Mouse (Mus musculus) limb, embryonic 15.5 days (tissue): ENCODE results near the gene Fntb. TPM values are rescaled to one million over a fixed set of nuclear protein-coding genes. Genes with fewer than 3 reads are reported as not detected.

ENCODE experiments used
- ATAC-seq: fragments of 200-750 bp; cut with Nextera tagmentation; 2 replicates; pipeline ENCODE4 v1.8.0; 2017; ENCODE audit warnings: low read depth, moderate TSS enrichment; ENCODE audit not compliant: insufficient number of reproducible peaks, low FRiP score, low TSS enrichment
- H3K27ac ChIP-seq: fragments of 300-500 bp; sonication (generic); 2 replicates; pipeline ENCODE4 v1.5.1; 2015; ENCODE audit warnings: moderate library complexity, mild to moderate bottlenecking, inconsistent platforms
- H3K27me3 ChIP-seq: fragments of 300-500 bp; sonication (generic); 2 replicates; pipeline ENCODE4 v1.6.1; 2015; ENCODE audit warnings: inconsistent platforms
- H3K36me3 ChIP-seq: fragments of 300-500 bp; sonication (generic); 2 replicates; pipeline ENCODE4 v1.6.1; 2015; ENCODE audit warnings: inconsistent platforms
- H3K4me1 ChIP-seq: fragments of 300-500 bp; sonication (generic); 2 replicates; pipeline ENCODE4 v1.6.1; 2015; ENCODE audit warnings: inconsistent platforms
- H3K4me2 ChIP-seq: fragments of 300-500 bp; sonication (generic); 2 replicates; pipeline ENCODE4 v1.6.1; 2015; ENCODE audit warnings: mild to moderate bottlenecking, inconsistent platforms
- H3K4me3 ChIP-seq: fragments of 300-500 bp; sonication (generic); 2 replicates; pipeline ENCODE4 v1.5.1; 2015; ENCODE audit warnings: mild to moderate bottlenecking, inconsistent platforms
- H3K9ac ChIP-seq: fragments of 300-500 bp; sonication (generic); 2 replicates; pipeline ENCODE4 v1.6.1; 2015; ENCODE audit warnings: inconsistent platforms
- H3K9me3 ChIP-seq: fragments of 300-500 bp; sonication (generic); 2 replicates; pipeline ENCODE4 v1.6.1; 2016; ENCODE audit warnings: inconsistent platforms
- WGBS: fragments of 180-500 bp; shearing (Covaris S2); methylation state at CpG from one replicate; pipeline ENCODE4 v1.1.7; 2015; 5-methylcytosine and 5-hydroxymethylcytosine counted together
- polyA plus RNA-seq: library from polyadenylated mRNA; unstranded; fragments of >200 nt; fragmentation: Nextera tagmentation; extraction: Ambion mirVana; gene quantifications from 2 replicates; pipeline ENCODE4 v1.2.1, GENCODE M21; 2015

Fntb gene
- polyA plus RNA-seq, 1 experiment from 2014 or later = 47.7 TPM

- Histone ChIP-seq H3K9ac (no peak overlapping the region), H3K9me3 (no peaks in the 10 kb centered on the region), H3K36me3 (no peaks in the 10 kb centered on the region), H3K4me1 (no peaks in the 10 kb centered on the region), H3K4me2 (no peak overlapping the region), H3K4me3 (no peak overlapping the region), H3K27ac (no peak overlapping the region), H3K27me3 (no peaks in the 10 kb centered on the region)
- no peak for ATAC-seq
- WGBS = 77% methylated on average over 5 of the region's 5 CpGs
Measured at GRCm38 (mm10) chr12:76798008-76798720, 32.8 kb downstream of the Fntb start.

- H3K4me1 ChIP-seq = no peaks in the 10 kb centered on the region
- H3K4me3 ChIP-seq = no peak overlapping the region
- H3K36me3 ChIP-seq = no peaks in the 10 kb centered on the region
- H3K27ac ChIP-seq = no peak overlapping the region
- H3K9ac ChIP-seq = no peak overlapping the region
- no peaks in the 10 kb centered on the region for H3K27me3 ChIP-seq
- H3K9me3 ChIP-seq = no peaks in the 10 kb centered on the region
- no peak for ATAC-seq
- H3K4me2 ChIP-seq = no peak overlapping the region
- 91% methylated on average over 10 of the region's 10 CpGs for whole genome bisulfite sequencing
Measured at GRCm38 (mm10) chr12:76803028-76803427, 37.6 kb downstream of the Fntb start.

GRCm38 (mm10) chr12:76803700-76804252 lies 38.4 kb downstream of the Fntb start:
- Histone ChIP-seq H3K9ac (no peak overlapping the region), H3K27me3 (no peaks in the 10 kb centered on the region), H3K9me3 (no peaks in the 10 kb centered on the region), H3K36me3 (no peaks in the 10 kb centered on the region), H3K4me3 (no peak overlapping the region), H3K27ac (no peak overlapping the region), H3K4me2 (no peak overlapping the region), H3K4me1 (no peaks in the 10 kb centered on the region)
- ATAC-seq = no peak
- 49% methylated on average over 7 of the region's 7 CpGs for WGBS

GRCm38 (mm10) chr12:76805056-76805811 lies 39.8 kb downstream of the Fntb start:
- Histone ChIP-seq H3K4me2 (no peak overlapping the region), H3K4me1 (no peaks in the 10 kb centered on the region), H3K27me3 (no peaks in the 10 kb centered on the region), H3K36me3 (no peaks in the 10 kb centered on the region), H3K4me3 (no peak overlapping the region), H3K9ac (no peak overlapping the region), H3K9me3 (no peaks in the 10 kb centered on the region), H3K27ac (no peak overlapping the region)
- 89% methylated on average over 10 of the region's 10 CpGs for WGBS
- ATAC-seq = no peak

- WGBS = 75% methylated on average over 10 of the region's 10 CpGs
- Histone ChIP-seq H3K4me3 (no peak overlapping the region), H3K27me3 (no peaks in the 10 kb centered on the region), H3K9me3 (no peaks in the 10 kb centered on the region), H3K4me2 (no peak overlapping the region), H3K36me3 (no peaks in the 10 kb centered on the region), H3K4me1 (no peaks in the 10 kb centered on the region), H3K27ac (no peak overlapping the region), H3K9ac (no peak overlapping the region)
- no peak for ATAC-seq
Measured at GRCm38 (mm10) chr12:76807796-76808195, 42.4 kb downstream of the Fntb start.

GRCm38 (mm10) chr12:76810491-76810890 lies 45.1 kb downstream of the Fntb start:
- no peaks in the 10 kb centered on the region for H3K9me3 ChIP-seq
- no peak overlapping the region for H3K9ac ChIP-seq
- no peak overlapping the region for H3K4me3 ChIP-seq
- H3K4me1 ChIP-seq = no peaks in the 10 kb centered on the region
- no peaks in the 10 kb centered on the region for H3K36me3 ChIP-seq
- no peak for ATAC-seq
- WGBS = 90% methylated on average over 5 of the region's 5 CpGs
- H3K27me3 ChIP-seq = no peaks in the 10 kb centered on the region
- H3K27ac ChIP-seq = no peak overlapping the region
- H3K4me2 ChIP-seq = no peak overlapping the region

GRCm38 (mm10) chr12:76811006-76811405 lies 45.6 kb downstream of the Fntb start:
- Histone ChIP-seq H3K9ac (no peak overlapping the region), H3K9me3 (no peaks in the 10 kb centered on the region), H3K4me1 (no peaks in the 10 kb centered on the region), H3K27me3 (no peaks in the 10 kb centered on the region), H3K4me2 (no peak overlapping the region), H3K36me3 (no peaks in the 10 kb centered on the region), H3K4me3 (no peak overlapping the region), H3K27ac (no peak overlapping the region)
- no peak for ATAC-seq
- 96% methylated on average over 4 of the region's 4 CpGs for WGBS

GRCm38 (mm10) chr12:76813543-76813942 lies 48.2 kb downstream of the Fntb start:
- Histone ChIP-seq H3K4me1 (peaks cover 14% of the 10 kb centered on the region), H3K4me3 (no peak overlapping the region), H3K4me2 (no peak overlapping the region), H3K27me3 (no peaks in the 10 kb centered on the region), H3K9me3 (no peaks in the 10 kb centered on the region), H3K9ac (no peak overlapping the region), H3K27ac (no peak overlapping the region), H3K36me3 (no peaks in the 10 kb centered on the region)
- 74% methylated on average over 10 of the region's 10 CpGs for WGBS
- no peak for ATAC-seq

GRCm38 (mm10) chr12:76814120-76814519 lies 48.7 kb downstream of the Fntb start:
- Histone ChIP-seq H3K9ac (no peak overlapping the region), H3K36me3 (no peaks in the 10 kb centered on the region), H3K4me1 (peaks cover 17% of the 10 kb centered on the region), H3K4me3 (no peak overlapping the region), H3K27ac (no peak overlapping the region), H3K27me3 (no peaks in the 10 kb centered on the region), H3K4me2 (no peak overlapping the region), H3K9me3 (no peaks in the 10 kb centered on the region)
- no peak for ATAC-seq
- 87% methylated on average over 2 of the region's 2 CpGs for WGBS

- H3K9ac ChIP-seq = no peak overlapping the region
- no peak overlapping the region for H3K27ac ChIP-seq
- H3K4me2 ChIP-seq = no peak overlapping the region
- no peaks in the 10 kb centered on the region for H3K9me3 ChIP-seq
- no peak for ATAC-seq
- H3K4me1 ChIP-seq = peaks cover 41% of the 10 kb centered on the region
- WGBS = 33% methylated on average over 4 of the region's 4 CpGs
- no peak overlapping the region for H3K4me3 ChIP-seq
- peaks cover 5% of the 10 kb centered on the region; the same call in 1 of the 2 replicates for H3K27me3 ChIP-seq
- H3K36me3 ChIP-seq = no peaks in the 10 kb centered on the region
Measured at GRCm38 (mm10) chr12:76816720-76817119, 51.3 kb downstream of the Fntb start.

- Histone ChIP-seq H3K27me3 (peaks cover 5% of the 10 kb centered on the region; the same call in 1 of the 2 replicates), H3K4me1 (peaks cover 43% of the 10 kb centered on the region), H3K9me3 (no peaks in the 10 kb centered on the region), H3K36me3 (no peaks in the 10 kb centered on the region), H3K9ac (no peak overlapping the region), H3K4me2 (no peak overlapping the region), H3K4me3 (no peak overlapping the region), H3K27ac (no peak overlapping the region)
- WGBS = 48% methylated on average over 4 of the region's 4 CpGs
- no peak for ATAC-seq
Measured at GRCm38 (mm10) chr12:76817176-76817575, 51.8 kb downstream of the Fntb start.

GRCm38 (mm10) chr12:76818120-76818519 lies 52.7 kb downstream of the Fntb start:
- H3K27me3 ChIP-seq = peaks cover 5% of the 10 kb centered on the region; the same call in 1 of the 2 replicates
- H3K4me1 ChIP-seq = peaks cover 48% of the 10 kb centered on the region
- 57% methylated on average over 4 of the region's 4 CpGs for WGBS
- H3K36me3 ChIP-seq = no peaks in the 10 kb centered on the region
- ATAC-seq = peak; percentile 59; the same call in 1 of the 2 replicates
- H3K9me3 ChIP-seq = no peaks in the 10 kb centered on the region
- no peak overlapping the region for H3K9ac ChIP-seq
- H3K4me2 ChIP-seq = no peak overlapping the region
- no peak overlapping the region for H3K4me3 ChIP-seq
- H3K27ac ChIP-seq = peak overlapping the region; percentile 47; the same call in 1 of the 2 replicates
